Mouse (Mus musculus) stomach, postnatal 0 days (tissue): Measurements from ENCODE around the gene Gm42372. TPM values are rescaled to one million over a fixed set of nuclear protein-coding genes. Genes with fewer than 3 reads are reported as not detected.

Experiments
- ATAC-seq: fragments of 200-750 bp; cut with Nextera tagmentation; 2 replicates; pipeline ENCODE4 v1.8.0; 2017; ENCODE audit not compliant: low FRiP score, low TSS enrichment
- DNase-seq: peaks from one replicate; pipeline ENCODE4 v3.0.0-alpha.2; 2016; ENCODE audit warnings: low spot score
- H3K27ac ChIP-seq: fragments of 300-500 bp; sonication (generic); replicated peaks from 2 replicates; pipeline ENCODE4 v1.5.1; 2014; ENCODE audit warnings: mild to moderate bottlenecking, control low read depth
- H3K27me3 ChIP-seq: fragments of 300-500 bp; sonication (generic); 2 replicates; pipeline ENCODE4 v1.6.1; 2014; ENCODE audit warnings: low read length; ENCODE audit not compliant: control insufficient read depth, insufficient read depth
- H3K36me3 ChIP-seq: fragments of 300-500 bp; sonication (generic); 2 replicates; pipeline ENCODE4 v1.6.1; 2014; ENCODE audit warnings: low read length, mixed read lengths; ENCODE audit not compliant: control insufficient read depth, insufficient read depth
- H3K4me1 ChIP-seq: fragments of 300-500 bp; sonication (generic); replicated peaks from 2 replicates; pipeline ENCODE4 v1.6.1; 2014; ENCODE audit warnings: antibody characterized with exemption; ENCODE audit not compliant: control insufficient read depth, insufficient read depth
- H3K4me2 ChIP-seq: fragments of 300-500 bp; sonication (generic); replicated peaks from 2 replicates; pipeline ENCODE4 v1.6.1; 2014; ENCODE audit warnings: low read depth, mild to moderate bottlenecking, control low read depth, moderate library complexity
- H3K4me3 ChIP-seq: fragments of 300-500 bp; sonication (generic); 2 replicates; pipeline ENCODE4 v1.5.1; 2014; ENCODE audit warnings: low read depth, low read length, control low read depth
- H3K9ac ChIP-seq: fragments of 300-500 bp; sonication (generic); 2 replicates; pipeline ENCODE4 v1.6.1; 2014; ENCODE audit warnings: mild to moderate bottlenecking, low read length, control low read depth, mixed read lengths
- H3K9me3 ChIP-seq: fragments of 300-500 bp; sonication (generic); 2 replicates; pipeline ENCODE4 v1.6.1; 2016; ENCODE audit warnings: low read length; ENCODE audit not compliant: control insufficient read depth
- CTCF ChIP-seq: IDR thresholded peaks from 2 replicates; pipeline ENCODE4 v1.5.1; 2016; ENCODE audit warnings: antibody characterized with exemption, low read depth, mild to moderate bottlenecking, moderate library complexity
- EP300 ChIP-seq: optimal IDR thresholded peaks from 2 replicates; pipeline ENCODE3; 2016; ENCODE audit warnings: antibody characterized with exemption
- WGBS: fragments of 180-500 bp; shearing (Covaris S2); extraction: QIAGEN DNeasy Blood & Tissue Kit; methylation state at CpG from one replicate; pipeline ENCODE4 v1.1.7; 2014; 5-methylcytosine and 5-hydroxymethylcytosine counted together
- polyA plus RNA-seq: library from polyadenylated mRNA; unstranded; fragments of >200 nt; fragmentation: Nextera tagmentation; extraction: Ambion mirVana; gene quantifications from 2 replicates; pipeline ENCODE4 v1.2.1, GENCODE M21; 2015

Gene Gm42372
- polyA plus RNA-seq, 1 experiment from 2014 or later: 0.15 TPM

GRCm38 (mm10) chr7:17011909-17012590 lies 29.2 kb downstream of the Gm42372 start:
- Histone ChIP-seq H3K9me3 (no peaks in the 10 kb centered on the region), H3K4me3 (no peak overlapping the region), H3K4me2 (no peak overlapping the region), H3K27me3 (no peaks in the 10 kb centered on the region), H3K27ac (no peak overlapping the region), H3K36me3 (peaks cover 52% of the 10 kb centered on the region), H3K4me1 (no peaks in the 10 kb centered on the region; the same call in 1 of the 2 replicates), H3K9ac (no peak overlapping the region)
- WGBS: 93% methylated on average over 7 of the region's 7 CpGs
- TF ChIP-seq EP300 (no peak), CTCF (no peak)
- ATAC-seq (no peak), DNase-seq (no peak)

GRCm38 (mm10) chr7:17015381-17015780 lies 32.5 kb downstream of the Gm42372 start:
- ATAC-seq (no peak), DNase-seq (no peak)
- Histone ChIP-seq H3K36me3 (peaks cover 34% of the 10 kb centered on the region), H3K9me3 (no peaks in the 10 kb centered on the region), H3K27ac (no peak overlapping the region), H3K27me3 (no peaks in the 10 kb centered on the region), H3K4me1 (peaks cover 10% of the 10 kb centered on the region), H3K4me2 (no peak overlapping the region), H3K9ac (no peak overlapping the region), H3K4me3 (no peak overlapping the region)
- TF ChIP-seq CTCF (peak; percentile 38), EP300 (no peak)
- WGBS: 82% methylated on average over 6 of the region's 6 CpGs

- H3K27me3 ChIP-seq: no peaks in the 10 kb centered on the region
- DNase-seq (peak; percentile 95), ATAC-seq (peak; percentile 97)
- 20% methylated on average over 1 of the region's 1 CpGs for WGBS
- no peak overlapping the region for H3K4me2 ChIP-seq
- H3K9ac ChIP-seq: no peak overlapping the region
- H3K36me3 ChIP-seq: peaks cover 33% of the 10 kb centered on the region
- H3K9me3 ChIP-seq: no peaks in the 10 kb centered on the region
- H3K4me3 ChIP-seq: no peak overlapping the region
- H3K4me1 ChIP-seq: peaks cover 10% of the 10 kb centered on the region
- H3K27ac ChIP-seq: peak overlapping the region; percentile 86
- TF ChIP-seq CTCF (no peak), EP300 (no peak)
Measured at GRCm38 (mm10) chr7:17017036-17017435, 34.1 kb downstream of the Gm42372 start.

GRCm38 (mm10) chr7:17017921-17018320 lies 35.0 kb downstream of the Gm42372 start:
- Histone ChIP-seq H3K4me1 (peaks cover 10% of the 10 kb centered on the region), H3K9ac (0 out of 2 replicates have a peak overlapping the region, but pooled peaks have one; percentile 18), H3K4me3 (no peak overlapping the region), H3K9me3 (no peaks in the 10 kb centered on the region), H3K27ac (peak overlapping the region; percentile 86), H3K36me3 (peaks cover 35% of the 10 kb centered on the region), H3K4me2 (no peak overlapping the region), H3K27me3 (no peaks in the 10 kb centered on the region)
- 66% methylated on average over 2 of the region's 2 CpGs for WGBS
- DNase-seq (no peak), ATAC-seq (no peak)
- no peak for TF ChIP-seq CTCF

GRCm38 (mm10) chr7:17019426-17020166 lies 36.7 kb downstream of the Gm42372 start:
- peaks cover 10% of the 10 kb centered on the region for H3K4me1 ChIP-seq
- peaks cover 26% of the 10 kb centered on the region for H3K36me3 ChIP-seq
- H3K4me3 ChIP-seq: no peak overlapping the region
- no peaks in the 10 kb centered on the region for H3K27me3 ChIP-seq
- ATAC-seq (no peak), DNase-seq (no peak)
- 81% methylated on average over 7 of the region's 7 CpGs for WGBS
- H3K27ac ChIP-seq: no peak overlapping the region
- no peaks in the 10 kb centered on the region for H3K9me3 ChIP-seq
- H3K4me2 ChIP-seq: no peak overlapping the region
- H3K9ac ChIP-seq: no peak overlapping the region
- no peak for TF ChIP-seq CTCF
- no peak for TF ChIP-seq EP300

GRCm38 (mm10) chr7:17022176-17022575 lies 39.3 kb downstream of the Gm42372 start:
- Histone ChIP-seq H3K4me3 (no peak overlapping the region), H3K9me3 (no peaks in the 10 kb centered on the region), H3K27me3 (no peaks in the 10 kb centered on the region), H3K4me1 (peaks cover 18% of the 10 kb centered on the region), H3K9ac (no peak overlapping the region), H3K36me3 (peaks cover 17% of the 10 kb centered on the region), H3K27ac (no peak overlapping the region), H3K4me2 (no peak overlapping the region)
- 95% methylated on average over 15 of the region's 15 CpGs for WGBS
- DNase-seq: no peak
- TF ChIP-seq CTCF: no peak
- TF ChIP-seq EP300: no peak
- ATAC-seq: no peak
